Mouse (Mus musculus): ENCODE data around the gene Fam181a. TPM values are rescaled to one million over a fixed set of nuclear protein-coding genes. Genes with fewer than 3 reads are reported as not detected.

The Fam181a gene
- total and polyA plus RNA-seq, 2 experiments from 2014 or later = 8.9 to 11.2 TPM

- Histone ChIP-seq H3K4me3 (ENCODE audit: low read depth, low read length) (no peak overlapping the region), H3K4me1 (ENCODE audit: insufficient read depth, low read length) (no peaks in the 10 kb centered on the region), H3K36me3 (ENCODE audit: insufficient read depth, low read length) (no peaks in the 10 kb centered on the region), H3K9ac (replicated peaks; ENCODE audit: low read length, poor library complexity, severe bottlenecking) (no peak overlapping the region), H3K4me2 (ENCODE audit: low read depth, low read length, poor library complexity, severe bottlenecking) (no peak overlapping the region), H3K9me3 (ENCODE audit: low read length) (no peaks in the 10 kb centered on the region), H3K27me3 (ENCODE audit: insufficient read depth, low read length) (no peaks in the 10 kb centered on the region), H3K27ac (ENCODE audit: low read depth, low read length) (no peak overlapping the region)
- TF ChIP-seq CTCF (IDR thresholded peaks at IDR 0.05) = no peak
- 96% methylated on average over 3 of the region's 3 CpGs for WGBS
- ATAC-seq (ENCODE audit: low FRiP score) = no peak
- no peak for DNase-seq (ENCODE audit: low spot score)
Observed at GRCm38 (mm10) chr12:103292366-103292765, 18.4 kb upstream of the Fam181a start.

- peak; percentile 42 for DNase-seq (ENCODE audit: low spot score)
Observed at GRCm38 (mm10) chr12:103296292-103296691, 14.5 kb upstream of the Fam181a start.

GRCm38 (mm10) chr12:103300493-103300892 is 10.3 kb upstream of the Fam181a start:
- TF ChIP-seq CTCF (IDR thresholded peaks at IDR 0.05) = no peak
- no peak for ATAC-seq (ENCODE audit: low FRiP score)
- H3K36me3 ChIP-seq (ENCODE audit: insufficient read depth, low read length) = no peaks in the 10 kb centered on the region
- no peak for DNase-seq (ENCODE audit: low spot score)
- no peak overlapping the region for H3K4me2 ChIP-seq (ENCODE audit: low read depth, low read length, poor library complexity, severe bottlenecking)
- no peaks in the 10 kb centered on the region for H3K27me3 ChIP-seq (ENCODE audit: insufficient read depth, low read length)
- no peak overlapping the region for H3K27ac ChIP-seq (ENCODE audit: low read depth, low read length)
- no peaks in the 10 kb centered on the region for H3K9me3 ChIP-seq (ENCODE audit: low read length)
- no peaks in the 10 kb centered on the region for H3K4me1 ChIP-seq (ENCODE audit: insufficient read depth, low read length)
- 79% methylated on average over 9 of the region's 9 CpGs for WGBS
- no peak overlapping the region for H3K9ac ChIP-seq (replicated peaks; ENCODE audit: low read length, poor library complexity, severe bottlenecking)
- H3K4me3 ChIP-seq (ENCODE audit: low read depth, low read length) = no peak overlapping the region

More at GRCm38 (mm10) chr12:103296292-103296691, 14.5 kb upstream of the Fam181a start:
- H3K36me3 ChIP-seq (ENCODE audit: insufficient read depth, low read length) = no peaks in the 10 kb centered on the region
- no peak overlapping the region for H3K27ac ChIP-seq (ENCODE audit: low read depth, low read length)
- ATAC-seq (ENCODE audit: low FRiP score) = no peak
- TF ChIP-seq CTCF (IDR thresholded peaks at IDR 0.05) = no peak
- 19% methylated on average over 4 of the region's 4 CpGs for WGBS
- H3K4me2 ChIP-seq (ENCODE audit: low read depth, low read length, poor library complexity, severe bottlenecking) = no peak overlapping the region
- no peak overlapping the region for H3K4me3 ChIP-seq (ENCODE audit: low read depth, low read length)
- no peak overlapping the region for H3K9ac ChIP-seq (replicated peaks; ENCODE audit: low read length, poor library complexity, severe bottlenecking)
- H3K27me3 ChIP-seq (ENCODE audit: insufficient read depth, low read length) = no peaks in the 10 kb centered on the region
- H3K4me1 ChIP-seq (ENCODE audit: insufficient read depth, low read length) = no peaks in the 10 kb centered on the region
- no peaks in the 10 kb centered on the region for H3K9me3 ChIP-seq (ENCODE audit: low read length)

- DNase-seq (ENCODE audit: low spot score) (peak; percentile 72), ATAC-seq (ENCODE audit: low FRiP score) (no peak)
- no peak overlapping the region for H3K4me3 ChIP-seq (ENCODE audit: low read depth, low read length)
- 50% methylated on average over 2 of the region's 2 CpGs for WGBS
- H3K27ac ChIP-seq (ENCODE audit: low read depth, low read length) = no peak overlapping the region
- H3K9ac ChIP-seq (replicated peaks; ENCODE audit: low read length, poor library complexity, severe bottlenecking) = no peak overlapping the region
- H3K4me1 ChIP-seq (ENCODE audit: insufficient read depth, low read length) = no peaks in the 10 kb centered on the region
- no peaks in the 10 kb centered on the region for H3K9me3 ChIP-seq (ENCODE audit: low read length)
- no peak overlapping the region for H3K4me2 ChIP-seq (ENCODE audit: low read depth, low read length, poor library complexity, severe bottlenecking)
- no peaks in the 10 kb centered on the region for H3K36me3 ChIP-seq (ENCODE audit: insufficient read depth, low read length)
- TF ChIP-seq CTCF (IDR thresholded peaks at IDR 0.05) = peak; percentile 95
- no peaks in the 10 kb centered on the region for H3K27me3 ChIP-seq (ENCODE audit: insufficient read depth, low read length)
Observed at GRCm38 (mm10) chr12:103301645-103302044, 9.1 kb upstream of the Fam181a start.

GRCm38 (mm10) chr12:103302960-103303359 is 7.8 kb upstream of the Fam181a start:
- no peaks in the 10 kb centered on the region for H3K36me3 ChIP-seq (ENCODE audit: insufficient read depth, low read length)
- no peak for ATAC-seq (ENCODE audit: low FRiP score)
- 81% methylated on average over 1 of the region's 1 CpGs for WGBS
- H3K4me3 ChIP-seq (ENCODE audit: low read depth, low read length) = no peak overlapping the region
- H3K4me1 ChIP-seq (ENCODE audit: insufficient read depth, low read length) = no peaks in the 10 kb centered on the region
- no peak overlapping the region for H3K27ac ChIP-seq (ENCODE audit: low read depth, low read length)
- H3K9ac ChIP-seq (replicated peaks; ENCODE audit: low read length, poor library complexity, severe bottlenecking) = no peak overlapping the region
- DNase-seq (ENCODE audit: low spot score) = no peak
- no peak overlapping the region for H3K4me2 ChIP-seq (ENCODE audit: low read depth, low read length, poor library complexity, severe bottlenecking)
- no peak for TF ChIP-seq CTCF (IDR thresholded peaks at IDR 0.05)
- H3K27me3 ChIP-seq (ENCODE audit: insufficient read depth, low read length) = no peaks in the 10 kb centered on the region
- H3K9me3 ChIP-seq (ENCODE audit: low read length) = no peaks in the 10 kb centered on the region

- Histone ChIP-seq H3K9ac (replicated peaks; ENCODE audit: low read length, poor library complexity, severe bottlenecking) (no peak overlapping the region), H3K9me3 (ENCODE audit: low read length) (no peaks in the 10 kb centered on the region), H3K27me3 (ENCODE audit: insufficient read depth, low read length) (no peaks in the 10 kb centered on the region), H3K4me2 (ENCODE audit: low read depth, low read length, poor library complexity, severe bottlenecking) (no peak overlapping the region), H3K4me1 (ENCODE audit: insufficient read depth, low read length) (no peaks in the 10 kb centered on the region), H3K36me3 (ENCODE audit: insufficient read depth, low read length) (no peaks in the 10 kb centered on the region), H3K27ac (ENCODE audit: low read depth, low read length) (no peak overlapping the region), H3K4me3 (ENCODE audit: low read depth, low read length) (no peak overlapping the region)
- 35% methylated on average over 2 of the region's 2 CpGs for WGBS
- peak; percentile 71 for TF ChIP-seq CTCF (IDR thresholded peaks at IDR 0.05)
- peak; percentile 41 for ATAC-seq (ENCODE audit: low FRiP score)
- DNase-seq (ENCODE audit: low spot score) = peak; percentile 67
Observed at GRCm38 (mm10) chr12:103306224-103306623, 4.6 kb upstream of the Fam181a start.
